Mouse (Mus musculus) neural tube, embryonic 12.5 days (tissue): ENCODE measurements around the gene Rpl34. TPM values are rescaled to one million over a fixed set of nuclear protein-coding genes. Genes with fewer than 3 reads are reported as not detected.

Experiments used
- ATAC-seq: fragments of 200-750 bp; cut with Nextera tagmentation; 2 replicates; pipeline ENCODE4 v1.8.0; 2017; ENCODE audit warnings: low read depth, mild to moderate bottlenecking, moderate TSS enrichment, moderate library complexity; ENCODE audit not compliant: low FRiP score
- H3K27ac ChIP-seq: fragments of 300-500 bp; sonication (generic); 2 replicates; pipeline ENCODE4 v1.5.1; 2016
- H3K27me3 ChIP-seq: fragments of 300-500 bp; sonication (generic); replicated peaks from 2 replicates; pipeline ENCODE4 v1.6.1; 2016; ENCODE audit warnings: mild to moderate bottlenecking
- H3K36me3 ChIP-seq: fragments of 300-500 bp; sonication (generic); 2 replicates; pipeline ENCODE4 v1.6.1; 2016; ENCODE audit warnings: mild to moderate bottlenecking
- H3K4me1 ChIP-seq: fragments of 300-500 bp; sonication (generic); 2 replicates; pipeline ENCODE4 v1.6.1; 2016
- H3K4me2 ChIP-seq: fragments of 300-500 bp; sonication (generic); replicated peaks from 2 replicates; pipeline ENCODE4 v1.6.1; 2016; ENCODE audit warnings: mild to moderate bottlenecking
- H3K4me3 ChIP-seq: fragments of 300-500 bp; sonication (generic); 2 replicates; pipeline ENCODE4 v1.5.1; 2016
- H3K9ac ChIP-seq: fragments of 300-500 bp; sonication (generic); 2 replicates; pipeline ENCODE4 v1.6.1; 2016; ENCODE audit warnings: mild to moderate bottlenecking
- H3K9me3 ChIP-seq: fragments of 300-500 bp; sonication (generic); 2 replicates; pipeline ENCODE4 v1.6.1; 2016; ENCODE audit warnings: mild to moderate bottlenecking
- WGBS: fragments of 180-500 bp; shearing (Covaris S2); methylation state at CpG from one replicate; pipeline ENCODE4 v1.1.7; 2016; 5-methylcytosine and 5-hydroxymethylcytosine counted together
- polyA plus RNA-seq: library from polyadenylated mRNA; unstranded; fragments of >200 nt; fragmentation: Nextera tagmentation; extraction: Ambion mirVana; gene quantifications from 2 replicates; pipeline ENCODE4 v1.2.1, GENCODE M21; 2016

The Rpl34 gene
- polyA plus RNA-seq = 583 and 604 TPM in 2 replicates

- under 1% methylated on average over 45 of the region's 45 CpGs for WGBS
- Histone ChIP-seq H3K9ac (peak within 1 kb of the TSS; percentile 97), H3K27ac (peak within 1 kb of the TSS; percentile 77), H3K27me3 (no peaks in the 10 kb centered on the region), H3K4me1 (peaks cover 11% of the 10 kb centered on the region), H3K4me3 (peak within 1 kb of the TSS; percentile 94), H3K9me3 (no peaks in the 10 kb centered on the region), H3K36me3 (peaks cover 36% of the 10 kb centered on the region), H3K4me2 (peak within 1 kb of the TSS; percentile 87)
- ATAC-seq = peak; percentile 99
Observed at GRCm38 (mm10) chr3:130730189-130730653, at the start of gene Rpl34. Gene Rpl34 (minus strand): TSS chr3:130730398.

DNA sequence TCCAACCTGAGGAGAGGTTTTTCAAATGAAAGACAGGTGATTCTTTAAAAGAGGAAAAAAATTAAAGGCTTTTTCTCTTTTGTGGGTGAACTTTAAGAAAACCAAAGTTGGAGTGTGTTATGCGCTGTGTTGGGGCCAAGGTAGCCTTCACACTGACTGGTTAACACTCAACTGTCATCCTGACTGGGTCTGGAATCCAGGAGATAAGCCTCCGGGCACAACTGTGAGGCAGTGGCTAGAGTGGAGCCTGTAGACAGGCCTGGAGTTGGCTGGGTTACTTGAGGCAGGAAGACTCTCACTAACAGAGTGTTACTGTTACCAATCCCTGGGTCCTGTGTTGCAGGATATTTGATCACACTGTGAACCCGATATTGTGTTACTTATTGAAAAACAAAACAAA, 38.0 kb upstream of the Rpl34 start:
- Histone ChIP-seq H3K9ac (no peak overlapping the region), H3K9me3 (no peaks in the 10 kb centered on the region), H3K27ac (no peak overlapping the region), H3K36me3 (no peaks in the 10 kb centered on the region), H3K27me3 (no peaks in the 10 kb centered on the region), H3K4me3 (no peak overlapping the region), H3K4me2 (no peak overlapping the region), H3K4me1 (no peaks in the 10 kb centered on the region)
- ATAC-seq = no peak
- 86% methylated on average over 3 of the region's 3 CpGs for WGBS

DNA sequence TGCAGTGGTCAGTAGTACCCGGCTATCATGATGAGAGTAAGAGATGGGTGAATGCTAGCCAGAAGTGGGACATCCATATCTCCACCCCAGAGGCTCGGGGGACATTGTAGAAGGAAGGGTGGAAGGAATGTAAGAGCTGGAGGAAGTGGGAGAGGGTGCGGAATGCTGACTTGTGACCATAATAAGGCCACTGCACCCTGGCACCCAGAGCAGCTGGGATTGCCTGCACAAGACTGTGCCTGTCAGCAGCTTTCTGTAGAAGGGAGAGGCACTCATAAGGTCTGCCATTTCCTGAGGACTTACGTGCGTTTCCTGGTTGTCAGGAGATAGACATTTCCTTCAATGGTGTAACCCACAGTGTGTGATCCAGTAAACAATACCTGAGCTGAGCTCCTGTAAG, 33.9 kb upstream of the Rpl34 start:
- H3K4me3 ChIP-seq = no peak overlapping the region
- no peaks in the 10 kb centered on the region for H3K27me3 ChIP-seq
- no peaks in the 10 kb centered on the region for H3K4me1 ChIP-seq
- 89% methylated on average over 5 of the region's 5 CpGs for WGBS
- H3K9me3 ChIP-seq = no peaks in the 10 kb centered on the region
- no peaks in the 10 kb centered on the region for H3K36me3 ChIP-seq
- H3K9ac ChIP-seq = no peak overlapping the region
- H3K4me2 ChIP-seq = no peak overlapping the region
- no peak overlapping the region for H3K27ac ChIP-seq
- no peak for ATAC-seq

DNA sequence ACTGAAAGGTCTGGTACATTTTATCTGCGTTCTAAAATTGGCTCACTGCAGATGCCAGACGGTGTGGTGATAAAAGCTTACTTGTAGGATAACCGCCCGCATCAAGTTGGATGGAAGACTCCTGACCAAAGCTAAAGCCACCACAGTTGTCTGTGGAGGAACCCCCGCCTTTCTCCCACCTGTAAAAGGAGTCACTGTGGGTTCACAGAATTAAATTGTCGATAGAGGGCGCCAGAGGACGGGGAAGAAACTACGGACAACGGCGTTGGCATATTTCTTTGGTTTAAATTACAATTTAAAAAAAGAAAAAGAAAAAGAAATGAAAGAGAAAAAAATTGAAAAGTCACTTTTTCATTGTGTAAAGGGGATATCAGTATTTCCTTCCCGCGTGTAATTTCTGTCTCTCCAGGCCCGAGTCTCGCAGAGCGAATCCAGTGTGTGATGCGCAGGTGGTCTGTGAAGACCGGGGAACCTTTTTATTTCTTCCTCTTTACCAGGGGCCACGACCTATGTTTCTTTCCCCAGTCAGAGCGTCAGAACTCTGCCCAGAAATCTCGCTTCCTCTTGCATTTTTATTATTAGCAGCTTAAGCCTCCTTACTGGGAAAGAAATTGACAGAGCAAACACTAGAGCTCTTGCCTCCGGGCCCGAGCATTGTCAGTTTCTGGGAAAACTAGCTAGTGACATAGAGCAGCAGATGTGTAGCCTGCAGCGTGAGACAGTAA, 30.7 kb upstream of the Rpl34 start:
- Histone ChIP-seq H3K9ac (no peak overlapping the region), H3K9me3 (no peaks in the 10 kb centered on the region), H3K36me3 (no peaks in the 10 kb centered on the region), H3K4me1 (peaks cover 14% of the 10 kb centered on the region), H3K27me3 (no peaks in the 10 kb centered on the region), H3K4me2 (no peak overlapping the region), H3K4me3 (no peak overlapping the region), H3K27ac (no peak overlapping the region)
- no peak for ATAC-seq
- WGBS = 65% methylated on average over 24 of the region's 24 CpGs

GRCm38 (mm10) chr3:130758157-130758841, 28.1 kb upstream of the Rpl34 start:
- Histone ChIP-seq H3K9me3 (no peaks in the 10 kb centered on the region), H3K27ac (no peak overlapping the region), H3K4me1 (peaks cover 14% of the 10 kb centered on the region), H3K4me2 (peak overlapping the region; percentile 27), H3K36me3 (no peaks in the 10 kb centered on the region), H3K4me3 (no peak overlapping the region), H3K27me3 (no peaks in the 10 kb centered on the region), H3K9ac (no peak overlapping the region)
- 0 out of 2 replicates have a peak, but pooled peaks have one; percentile 33 for ATAC-seq
- WGBS = 30% methylated on average over 15 of the region's 15 CpGs

- no peaks in the 10 kb centered on the region for H3K27me3 ChIP-seq
- no peak overlapping the region for H3K27ac ChIP-seq
- H3K9me3 ChIP-seq = no peaks in the 10 kb centered on the region
- peak overlapping the region; percentile 27; the same call in 1 of the 2 replicates for H3K4me2 ChIP-seq
- ATAC-seq = peak; percentile 57; the same call in 1 of the 2 replicates
- WGBS = 70% methylated on average over 8 of the region's 8 CpGs
- no peaks in the 10 kb centered on the region for H3K36me3 ChIP-seq
- peaks cover 14% of the 10 kb centered on the region for H3K4me1 ChIP-seq
- H3K9ac ChIP-seq = no peak overlapping the region
- H3K4me3 ChIP-seq = no peak overlapping the region
Observed at GRCm38 (mm10) chr3:130757117-130757852, 27.1 kb upstream of the Rpl34 start.

DNA sequence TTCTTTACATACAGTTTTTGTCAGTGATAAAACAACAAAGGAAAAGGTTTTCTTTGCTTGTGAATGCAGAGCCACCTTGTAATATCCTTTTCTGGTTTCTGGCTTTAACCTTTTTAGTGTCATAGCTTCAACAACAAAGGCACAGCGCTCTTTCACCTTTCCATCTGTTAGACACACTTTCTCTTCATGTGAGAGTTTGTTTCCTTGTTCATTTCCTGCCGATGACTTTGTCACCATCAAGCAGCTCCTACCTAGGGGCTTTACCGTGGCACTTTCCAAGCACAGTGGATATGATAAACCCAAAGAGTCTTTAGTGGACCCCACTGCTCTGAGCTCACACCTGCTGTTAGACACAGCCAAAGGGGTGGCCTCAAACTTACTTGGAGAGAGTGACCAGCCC, 19.0 kb upstream of the Rpl34 start:
- ATAC-seq = no peak
- no peak overlapping the region for H3K4me2 ChIP-seq
- H3K36me3 ChIP-seq = no peaks in the 10 kb centered on the region
- no peaks in the 10 kb centered on the region for H3K9me3 ChIP-seq
- H3K4me1 ChIP-seq = 0 out of 2 replicates have a peak, but pooled peaks cover 5% of the 10 kb centered on the region
- no peaks in the 10 kb centered on the region for H3K27me3 ChIP-seq
- no peak overlapping the region for H3K9ac ChIP-seq
- no peak overlapping the region for H3K4me3 ChIP-seq
- WGBS = 90% methylated on average over 3 of the region's 3 CpGs
- no peak overlapping the region for H3K27ac ChIP-seq

DNA sequence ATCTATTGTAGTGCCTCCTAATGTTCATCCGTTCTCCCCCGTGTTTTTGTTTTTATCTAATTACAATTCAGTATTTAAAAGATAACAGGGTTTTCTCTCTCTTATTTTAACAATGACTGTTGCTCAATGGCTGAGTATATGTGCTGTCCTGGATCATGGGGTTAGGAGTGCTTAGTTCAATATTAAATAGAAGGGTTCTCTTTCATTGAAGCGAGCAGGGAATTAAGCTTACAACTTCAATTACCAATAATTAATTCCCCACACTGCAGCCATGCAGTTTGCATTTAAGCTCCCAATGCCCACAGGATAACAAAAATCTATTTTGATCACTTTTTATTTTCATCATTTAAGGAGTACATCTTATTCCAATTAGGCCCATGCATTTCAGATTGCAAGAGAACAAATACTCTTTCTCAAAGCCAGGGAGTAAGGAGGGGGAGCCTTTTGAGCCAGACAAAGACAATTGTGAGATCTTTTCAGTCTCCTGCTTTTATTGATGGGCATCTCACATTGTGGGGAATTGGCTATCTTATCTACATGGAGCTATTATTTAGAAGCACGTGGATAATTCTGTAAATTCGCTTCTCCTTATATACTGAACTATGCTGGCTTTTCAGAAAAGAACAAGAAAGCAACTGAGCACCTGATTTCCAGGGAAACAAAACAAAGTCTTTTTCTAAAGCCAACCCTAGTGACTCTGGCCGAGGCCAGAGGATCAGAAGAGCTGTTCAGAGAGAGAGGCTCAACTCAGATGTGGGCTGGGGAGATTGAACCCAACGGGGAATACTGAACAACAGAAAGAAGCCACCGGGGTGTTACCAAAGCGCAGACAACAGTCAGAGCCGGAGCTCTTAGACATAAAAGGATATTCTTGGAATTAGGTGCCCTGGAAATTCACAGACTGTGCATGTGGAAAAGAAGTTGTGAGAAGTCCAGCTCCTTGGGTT, 16.7 kb upstream of the Rpl34 start:
- ATAC-seq = no peak
- H3K27ac ChIP-seq = no peak overlapping the region

DNA sequence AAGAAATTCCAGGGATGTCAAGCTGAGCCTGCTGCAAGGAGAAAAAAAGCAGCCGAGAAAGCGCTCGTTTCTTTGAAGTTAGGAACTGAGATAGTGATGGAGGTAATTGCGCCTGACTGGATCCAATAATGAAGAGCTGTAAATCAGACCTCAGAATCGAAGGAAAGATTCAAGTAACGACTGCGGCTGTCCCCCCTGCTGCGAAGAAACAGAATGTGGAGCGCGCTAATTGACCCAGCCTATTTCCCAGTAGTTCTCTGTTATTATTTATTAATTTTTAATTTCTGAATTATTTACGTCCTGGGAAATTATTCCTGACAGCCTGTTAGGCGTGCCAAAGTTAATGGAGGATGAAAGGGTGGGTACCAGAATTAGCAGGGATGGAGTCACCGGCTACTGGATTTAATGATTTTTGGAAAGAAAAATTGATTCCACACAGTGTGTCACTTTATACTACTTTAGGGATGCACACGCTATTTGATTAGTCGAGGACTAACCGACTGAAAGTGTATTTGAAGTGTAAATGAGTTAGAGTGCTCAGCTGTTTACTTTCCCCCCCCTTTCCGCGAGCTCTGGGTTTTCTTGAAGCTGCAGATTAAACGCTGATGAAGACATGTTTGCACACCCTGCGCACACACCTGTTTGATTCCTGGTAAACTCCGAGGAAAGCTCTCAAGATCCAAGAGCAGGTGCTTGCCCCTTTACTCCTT, 7.6 kb upstream of the Rpl34 start:
- no peaks in the 10 kb centered on the region for H3K27me3 ChIP-seq
- H3K4me2 ChIP-seq = peak overlapping the region; percentile 28; the same call in 1 of the 2 replicates
- peak; percentile 52; the same call in 1 of the 2 replicates for ATAC-seq
- H3K4me3 ChIP-seq = no peak overlapping the region
- H3K4me1 ChIP-seq = no peaks in the 10 kb centered on the region
- 22% methylated on average over 21 of the region's 21 CpGs for WGBS
- no peaks in the 10 kb centered on the region for H3K9me3 ChIP-seq
- H3K27ac ChIP-seq = no peak overlapping the region
- H3K36me3 ChIP-seq = no peaks in the 10 kb centered on the region
- H3K9ac ChIP-seq = no peak overlapping the region

More for the DNA sequence above, 16.7 kb upstream of the Rpl34 start:
- H3K4me3 ChIP-seq = no peak overlapping the region
- H3K27me3 ChIP-seq = no peaks in the 10 kb centered on the region
- no peak overlapping the region for H3K9ac ChIP-seq
- no peaks in the 10 kb centered on the region for H3K36me3 ChIP-seq
- H3K4me1 ChIP-seq = 0 out of 2 replicates have a peak, but pooled peaks cover 5% of the 10 kb centered on the region
- WGBS = 40% methylated on average over 10 of the region's 10 CpGs
- H3K9me3 ChIP-seq = no peaks in the 10 kb centered on the region
- H3K4me2 ChIP-seq = no peak overlapping the region

DNA sequence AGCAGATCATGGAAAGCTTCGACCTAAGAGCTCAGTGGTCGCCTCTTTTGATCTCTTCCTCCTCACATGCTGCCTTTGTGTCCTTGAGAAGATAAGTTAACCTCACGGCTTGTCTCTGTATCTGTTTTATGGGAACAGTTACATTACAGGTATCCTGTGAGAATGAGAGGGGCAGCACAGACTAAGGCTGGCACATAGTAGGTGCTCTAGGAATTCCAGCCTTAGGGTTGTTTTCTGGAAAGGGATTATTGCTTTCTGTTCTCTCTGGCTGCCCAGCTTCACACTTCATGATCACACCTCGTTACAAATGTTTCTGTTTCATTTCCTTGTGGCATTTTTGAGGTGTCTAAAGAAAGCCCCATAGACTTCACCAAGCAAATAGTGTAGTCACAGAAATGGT, 6.6 kb upstream of the Rpl34 start:
- Histone ChIP-seq H3K9ac (no peak overlapping the region), H3K4me2 (no peak overlapping the region), H3K36me3 (no peaks in the 10 kb centered on the region), H3K27me3 (no peaks in the 10 kb centered on the region), H3K4me3 (no peak overlapping the region), H3K4me1 (no peaks in the 10 kb centered on the region), H3K27ac (no peak overlapping the region), H3K9me3 (no peaks in the 10 kb centered on the region)
- no peak for ATAC-seq
- 55% methylated on average over 4 of the region's 4 CpGs for WGBS
